Mouse (Mus musculus) lung, postnatal 0 days (tissue): ENCODE results near the gene Cldn2.

ENCODE experiments used
- CTCF ChIP-seq: IDR thresholded peaks from 2 replicates; pipeline ENCODE4 v1.5.1; 2016; ENCODE audit warnings: antibody characterized with exemption, mild to moderate bottlenecking
- EP300 ChIP-seq: IDR thresholded peaks from 2 replicates; pipeline ENCODE4 v1.6.1; 2016; ENCODE audit warnings: antibody characterized with exemption, mild to moderate bottlenecking, control low read depth

DNA sequence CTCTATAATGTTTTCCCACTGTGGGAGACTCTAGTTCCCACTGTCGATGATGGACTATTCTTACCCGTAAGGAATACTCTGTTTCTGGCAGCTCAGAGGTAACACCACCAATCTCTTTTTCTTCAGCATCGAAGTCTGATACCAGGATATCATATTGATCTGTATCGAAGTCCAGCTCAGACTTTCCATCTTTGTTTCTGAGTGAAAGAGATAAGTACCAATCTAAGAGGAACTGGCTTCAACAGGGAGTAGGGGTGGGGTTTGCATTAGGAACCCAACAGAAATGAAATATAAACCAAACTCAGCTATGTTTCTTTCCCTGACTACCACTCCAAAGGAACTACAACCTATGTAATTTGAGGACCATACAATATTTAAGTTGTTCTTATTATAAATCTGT lies 54.2 kb downstream of the Cldn2 start:
- TF ChIP-seq CTCF: no peak
- no peak for TF ChIP-seq EP300
